Mouse (Mus musculus): ENCODE results near the gene Reck. TPM values are rescaled to one million over a fixed set of nuclear protein-coding genes. Genes with fewer than 3 reads are reported as not detected.

Gene Reck
- polyA plus RNA-seq, 1 experiment from 2014 or later, result 12.8 TPM

Other genes starting within 250 kb of the Reck start
- gene Npr2, start 243.6 kb upstream of the Reck start, polyA plus RNA-seq (2015; fragmentation: Nextera tagmentation; extraction: Ambion mirVana), result 4.9 and 6.2 TPM in 2 replicates
- gene Spag8, start 221.9 kb upstream of the Reck start, polyA plus RNA-seq (2015; fragmentation: Nextera tagmentation; extraction: Ambion mirVana), result 0.60 and 1.3 TPM in 2 replicates
- 187 and 208 TPM in 2 replicates for gene Hint2, start 219.1 kb upstream of the Reck start, polyA plus RNA-seq (2015; fragmentation: Nextera tagmentation; extraction: Ambion mirVana)
- 3.3 and 3.4 TPM in 2 replicates for gene Tmem8b, start 206.6 kb upstream of the Reck start, polyA plus RNA-seq (2015; fragmentation: Nextera tagmentation; extraction: Ambion mirVana)
- 1.6 and 2.2 TPM in 2 replicates for gene Fam221b, start 206.4 kb upstream of the Reck start, polyA plus RNA-seq (2015; fragmentation: Nextera tagmentation; extraction: Ambion mirVana)
- not detected in 2 replicates for gene Olfr70, start 174.7 kb upstream of the Reck start, polyA plus RNA-seq (2015; fragmentation: Nextera tagmentation; extraction: Ambion mirVana)
- gene Olfr71, start 165.3 kb upstream of the Reck start, polyA plus RNA-seq (2015; fragmentation: Nextera tagmentation; extraction: Ambion mirVana), result not detected in 2 replicates
- 1.1 TPM in 2 replicates for gene Hrct1, start 148.3 kb upstream of the Reck start, polyA plus RNA-seq (2015; fragmentation: Nextera tagmentation; extraction: Ambion mirVana)
- gene Spaar, start 145.5 kb upstream of the Reck start, polyA plus RNA-seq (2015; fragmentation: Nextera tagmentation; extraction: Ambion mirVana), result 0.12 and 0.15 TPM in 2 replicates
- gene Olfr159, start 104.5 kb upstream of the Reck start, polyA plus RNA-seq (2015; fragmentation: Nextera tagmentation; extraction: Ambion mirVana), result not detected in 2 replicates
- not detected in 2 replicates for gene Olfr156, start 51.6 kb upstream of the Reck start, polyA plus RNA-seq (2015; fragmentation: Nextera tagmentation; extraction: Ambion mirVana)
- not detected in 2 replicates for gene Olfr157, start 35.3 kb upstream of the Reck start, polyA plus RNA-seq (2015; fragmentation: Nextera tagmentation; extraction: Ambion mirVana)
- gene Olfr155, start 24.0 kb upstream of the Reck start, polyA plus RNA-seq (2015; fragmentation: Nextera tagmentation; extraction: Ambion mirVana), result not detected in 2 replicates
- 69.4 and 78.5 TPM in 2 replicates for gene Glipr2, start 81.9 kb downstream of the Reck start, polyA plus RNA-seq (2015; fragmentation: Nextera tagmentation; extraction: Ambion mirVana)
- gene Ccin, start 108.0 kb downstream of the Reck start, polyA plus RNA-seq (2015; fragmentation: Nextera tagmentation; extraction: Ambion mirVana), result not detected in 2 replicates
- gene Clta, start 128.9 kb downstream of the Reck start, polyA plus RNA-seq (2015; fragmentation: Nextera tagmentation; extraction: Ambion mirVana), result 241 and 256 TPM in 2 replicates
- gene Gne, start 208.6 kb downstream of the Reck start, polyA plus RNA-seq (2015; fragmentation: Nextera tagmentation; extraction: Ambion mirVana), result 50.4 and 57.2 TPM in 2 replicates